Mouse (Mus musculus) lung, embryonic 14.5 days (tissue): ENCODE results near the gene Ska3. TPM values are rescaled to one million over a fixed set of nuclear protein-coding genes. Genes with fewer than 3 reads are reported as not detected.

Experiments used
- ATAC-seq: fragments of 200-750 bp; cut with Nextera tagmentation; 2 replicates; pipeline ENCODE4 v1.8.0; 2017; ENCODE audit warnings: mild to moderate bottlenecking, moderate TSS enrichment, moderate library complexity; ENCODE audit not compliant: insufficient read depth
- DNase-seq: peaks from one replicate; pipeline ENCODE4 v3.0.0-alpha.2; 2015
- H3K27ac ChIP-seq: fragments of 300-500 bp; sonication (generic); 2 replicates; pipeline ENCODE4 v1.5.1; 2014; ENCODE audit warnings: low read depth, mild to moderate bottlenecking, moderate library complexity
- H3K27me3 ChIP-seq: fragments of 300-500 bp; sonication (generic); 2 replicates; pipeline ENCODE4 v1.6.1; 2014; ENCODE audit warnings: low read length, control low read depth; ENCODE audit not compliant: insufficient read depth
- H3K36me3 ChIP-seq: fragments of 300-500 bp; sonication (generic); 2 replicates; pipeline ENCODE4 v1.6.1; 2014; ENCODE audit warnings: control low read depth; ENCODE audit not compliant: insufficient read depth
- H3K4me1 ChIP-seq: fragments of 300-500 bp; sonication (generic); 2 replicates; pipeline ENCODE4 v1.6.1; 2014; ENCODE audit warnings: antibody characterized with exemption, control low read depth; ENCODE audit not compliant: insufficient read depth
- H3K4me2 ChIP-seq: fragments of 300-500 bp; sonication (generic); 2 replicates; pipeline ENCODE4 v1.6.1; 2014; ENCODE audit warnings: mild to moderate bottlenecking
- H3K4me3 ChIP-seq: fragments of 300-500 bp; sonication (generic); 2 replicates; pipeline ENCODE4 v1.5.1; 2014; ENCODE audit warnings: low read depth, low read length
- H3K9ac ChIP-seq: fragments of 300-500 bp; sonication (generic); 2 replicates; pipeline ENCODE4 v1.6.1; 2014
- H3K9me3 ChIP-seq: fragments of 300-500 bp; sonication (generic); 2 replicates; pipeline ENCODE4 v1.6.1; 2016; ENCODE audit warnings: low read depth, low read length, control low read depth
- CTCF ChIP-seq: IDR thresholded peaks from 2 replicates; pipeline ENCODE4 v1.5.1; 2016; ENCODE audit warnings: antibody characterized with exemption, low read depth
- WGBS: fragments of 180-500 bp; shearing (Covaris S2); extraction: QIAGEN DNeasy Blood & Tissue Kit; methylation state at CpG from one replicate; pipeline ENCODE4 v1.1.7; 2014; 5-methylcytosine and 5-hydroxymethylcytosine counted together
- polyA plus RNA-seq: library from polyadenylated mRNA; unstranded; fragments of >200 nt; fragmentation: Nextera tagmentation; extraction: Ambion mirVana; gene quantifications from 2 replicates; pipeline ENCODE4 v1.2.1, GENCODE M21; 2014

Gene Ska3
- polyA plus RNA-seq, 1 experiment from 2014 or later, result 51.8 TPM

GRCm38 (mm10) chr14:57820839-57821238, 5.1 kb downstream of the Ska3 start:
- no peak for TF ChIP-seq CTCF
- no peak overlapping the region for H3K4me3 ChIP-seq

GRCm38 (mm10) chr14:57811844-57812243, 14.1 kb downstream of the Ska3 start:
- Histone ChIP-seq H3K4me1 (no peaks in the 10 kb centered on the region), H3K9me3 (no peaks in the 10 kb centered on the region), H3K9ac (no peak overlapping the region), H3K4me3 (no peak overlapping the region), H3K27me3 (no peaks in the 10 kb centered on the region), H3K36me3 (peaks cover 87% of the 10 kb centered on the region), H3K27ac (no peak overlapping the region), H3K4me2 (no peak overlapping the region)
- no peak for TF ChIP-seq CTCF
- DNase-seq (no peak), ATAC-seq (no peak)
- WGBS, result 96% methylated on average over 5 of the region's 5 CpGs

More at GRCm38 (mm10) chr14:57820839-57821238, 5.1 kb downstream of the Ska3 start:
- WGBS, result 81% methylated on average over 4 of the region's 4 CpGs
- Histone ChIP-seq H3K9me3 (no peaks in the 10 kb centered on the region), H3K9ac (no peak overlapping the region), H3K27ac (no peak overlapping the region), H3K36me3 (peaks cover 73% of the 10 kb centered on the region), H3K4me1 (no peaks in the 10 kb centered on the region), H3K4me2 (no peak overlapping the region), H3K27me3 (no peaks in the 10 kb centered on the region)
- no peak for ATAC-seq
- no peak for DNase-seq

GRCm38 (mm10) chr14:57810886-57811285, 15.1 kb downstream of the Ska3 start:
- DNase-seq, result no peak
- Histone ChIP-seq H3K9ac (no peak overlapping the region), H3K4me2 (no peak overlapping the region), H3K27me3 (no peaks in the 10 kb centered on the region), H3K27ac (peak overlapping the region; percentile 30; the same call in 1 of the 2 replicates), H3K4me1 (no peaks in the 10 kb centered on the region), H3K4me3 (no peak overlapping the region), H3K36me3 (peaks cover 88% of the 10 kb centered on the region), H3K9me3 (no peaks in the 10 kb centered on the region)
- WGBS, result 76% methylated on average over 2 of the region's 2 CpGs
- TF ChIP-seq CTCF, result no peak
- no peak for ATAC-seq

GRCm38 (mm10) chr14:57808558-57808957, 17.4 kb downstream of the Ska3 start:
- peak; percentile 62 for TF ChIP-seq CTCF
- H3K36me3 ChIP-seq, result peaks cover 94% of the 10 kb centered on the region

GRCm38 (mm10) chr14:57803731-57804130, 22.3 kb downstream of the Ska3 start:
- WGBS, result 84% methylated on average over 4 of the region's 4 CpGs

More at GRCm38 (mm10) chr14:57808558-57808957, 17.4 kb downstream of the Ska3 start:
- ATAC-seq (no peak), DNase-seq (peak; percentile 63)
- no peak overlapping the region for H3K9ac ChIP-seq
- H3K9me3 ChIP-seq, result no peaks in the 10 kb centered on the region
- H3K27ac ChIP-seq, result no peak overlapping the region
- no peak overlapping the region for H3K4me3 ChIP-seq
- H3K4me2 ChIP-seq, result no peak overlapping the region
- H3K27me3 ChIP-seq, result no peaks in the 10 kb centered on the region
- 71% methylated on average over 5 of the region's 5 CpGs for WGBS
- H3K4me1 ChIP-seq, result no peaks in the 10 kb centered on the region

GRCm38 (mm10) chr14:57797991-57798931, 27.7 kb downstream of the Ska3 start, which contains the start of gene Sap18:
Sap18 (plus strand) TSS chr14:57798180.
- no peak for TF ChIP-seq CTCF
- Histone ChIP-seq H3K4me3 (peak within 1 kb of the TSS; percentile 77), H3K9me3 (no peaks in the 10 kb centered on the region), H3K4me2 (peak within 1 kb of the TSS; percentile 85), H3K9ac (peak within 1 kb of the TSS; percentile 88), H3K27ac (0 out of 2 replicates have a peak within 1 kb of the TSS, but pooled peaks have one; percentile 36), H3K4me1 (peaks cover 3% of the 10 kb centered on the region; the same call in 1 of the 2 replicates), H3K36me3 (peaks cover 32% of the 10 kb centered on the region), H3K27me3 (no peaks in the 10 kb centered on the region)
- peak; percentile 100 for DNase-seq
- WGBS, result under 1% methylated on average over 98 of the region's 99 CpGs
- peak; percentile 98 for ATAC-seq

More at GRCm38 (mm10) chr14:57803731-57804130, 22.3 kb downstream of the Ska3 start:
- TF ChIP-seq CTCF, result no peak
- Histone ChIP-seq H3K9me3 (no peaks in the 10 kb centered on the region), H3K9ac (no peak overlapping the region), H3K4me2 (no peak overlapping the region), H3K27me3 (no peaks in the 10 kb centered on the region), H3K36me3 (peaks cover 84% of the 10 kb centered on the region), H3K4me1 (peaks cover 3% of the 10 kb centered on the region; the same call in 1 of the 2 replicates), H3K4me3 (no peak overlapping the region), H3K27ac (no peak overlapping the region)
- DNase-seq, result no peak
- no peak for ATAC-seq

GRCm38 (mm10) chr14:57797551-57797950, 28.4 kb downstream of the Ska3 start:
- Histone ChIP-seq H3K27ac (no peak overlapping the region), H3K27me3 (no peaks in the 10 kb centered on the region), H3K9me3 (no peaks in the 10 kb centered on the region), H3K4me3 (peak overlapping the region; percentile 77), H3K4me2 (peak overlapping the region; percentile 85), H3K9ac (peak overlapping the region; percentile 5; the same call in 1 of the 2 replicates), H3K36me3 (peaks cover 24% of the 10 kb centered on the region), H3K4me1 (peaks cover 3% of the 10 kb centered on the region; the same call in 1 of the 2 replicates)
- peak; percentile 17; the same call in 1 of the 2 replicates for TF ChIP-seq CTCF
- ATAC-seq (peak; percentile 37; the same call in 1 of the 2 replicates), DNase-seq (peak; percentile 5)
- WGBS, result 10% methylated on average over 7 of the region's 7 CpGs
